Mouse (Mus musculus) heart, postnatal 0 days (tissue): ENCODE results near the gene Eif4g3. TPM values are rescaled to one million over a fixed set of nuclear protein-coding genes. Genes with fewer than 3 reads are reported as not detected.
A peak's percentile ranks its signal among the peaks of the same experiment; 100 is the strongest.

Experiments
- ATAC-seq: fragments of 200-750 bp; cut with Nextera tagmentation; 2 replicates; pipeline ENCODE4 v1.8.0; 2017; ENCODE audit warnings: low read depth, moderate number of reproducible peaks, moderate library complexity; ENCODE audit not compliant: insufficient read depth
- DNase-seq: peaks from one replicate; pipeline ENCODE4 v3.0.0-alpha.2; 2016; ENCODE audit warnings: low spot score
- H3K27ac ChIP-seq: fragments of 300-500 bp; sonication (generic); 2 replicates; pipeline ENCODE4 v1.5.1; 2014; ENCODE audit warnings: low read depth, mild to moderate bottlenecking
- H3K27me3 ChIP-seq: fragments of 300-500 bp; sonication (generic); 2 replicates; pipeline ENCODE4 v1.6.1; 2014; ENCODE audit warnings: low read length, mixed read lengths; ENCODE audit not compliant: control insufficient read depth, insufficient read depth
- H3K36me3 ChIP-seq: fragments of 300-500 bp; sonication (generic); replicated peaks from 2 replicates; pipeline ENCODE4 v1.6.1; 2014; ENCODE audit warnings: low read length, mixed read lengths; ENCODE audit not compliant: control insufficient read depth, insufficient read depth
- H3K4me1 ChIP-seq: fragments of 300-500 bp; sonication (generic); 2 replicates; pipeline ENCODE4 v1.6.1; 2014; ENCODE audit warnings: antibody characterized with exemption; ENCODE audit not compliant: control insufficient read depth, insufficient read depth
- H3K4me2 ChIP-seq: fragments of 300-500 bp; sonication (generic); 2 replicates; pipeline ENCODE4 v1.6.1; 2014; ENCODE audit warnings: low read depth, mild to moderate bottlenecking, low read length, moderate library complexity
- H3K4me3 ChIP-seq: fragments of 300-500 bp; sonication (generic); 2 replicates; pipeline ENCODE4 v1.5.1; 2014; ENCODE audit warnings: low read depth, low read length
- H3K9ac ChIP-seq: fragments of 300-500 bp; sonication (generic); replicated peaks from 2 replicates; pipeline ENCODE4 v1.6.1; 2014; ENCODE audit warnings: low read depth, low read length, mixed read lengths
- H3K9me3 ChIP-seq: fragments of 300-500 bp; sonication (generic); replicated peaks from 2 replicates; pipeline ENCODE4 v1.6.1; 2016; ENCODE audit warnings: low read length; ENCODE audit not compliant: control insufficient read depth
- CTCF ChIP-seq: IDR thresholded peaks from 2 replicates; pipeline ENCODE4 v1.5.1; 2016; ENCODE audit warnings: antibody characterized with exemption, control low read depth, low read depth
- EP300 ChIP-seq: IDR thresholded peaks from 2 replicates; pipeline ENCODE4 v1.6.1; 2016; ENCODE audit warnings: antibody characterized with exemption, low read depth
- WGBS: fragments of 180-500 bp; shearing (Covaris S2); extraction: QIAGEN DNeasy Blood & Tissue Kit; methylation state at CpG from one replicate; pipeline ENCODE4 v1.1.7; 2014; 5-methylcytosine and 5-hydroxymethylcytosine counted together
- polyA plus RNA-seq: library from polyadenylated mRNA; unstranded; fragments of >200 nt; fragmentation: Nextera tagmentation; extraction: Ambion mirVana; gene quantifications from 2 replicates; pipeline ENCODE4 v1.2.1, GENCODE M21; 2015
- total RNA-seq: library from RNA; depleted of rRNA; stranded (reverse); fragments of >200 nt; gene quantifications from 2 replicates; pipeline ENCODE4 v1.2.3, GENCODE M21; 2014; ENCODE audit warnings: low replicate concordance

The Eif4g3 gene
- total and polyA plus RNA-seq, 2 experiments from 2014 or later: 10.7 to 11.1 TPM

DNA sequence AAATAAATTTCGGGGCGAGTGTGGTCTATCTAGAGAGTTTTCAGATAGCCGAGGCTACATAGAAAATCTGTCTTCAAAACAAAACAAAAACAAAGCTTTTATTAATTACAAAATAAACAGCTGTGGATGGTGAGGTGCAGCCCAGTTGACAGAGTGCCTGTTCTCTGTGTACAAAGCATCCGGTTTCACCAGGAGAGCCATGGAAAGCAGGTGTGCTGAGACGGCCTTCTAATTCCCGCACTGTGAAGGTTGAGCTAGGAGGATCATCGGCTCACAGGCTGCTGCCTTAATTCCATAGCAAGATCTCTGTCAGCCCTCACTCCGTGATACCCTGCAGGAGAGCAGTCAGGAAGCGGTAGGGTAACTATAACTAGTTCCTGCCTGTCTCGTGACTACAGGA lies 109.0 kb downstream of the Eif4g3 start:
- Histone ChIP-seq H3K4me3 (no peak overlapping the region), H3K27me3 (no peaks in the 10 kb centered on the region), H3K4me2 (no peak overlapping the region), H3K9me3 (no peaks in the 10 kb centered on the region), H3K27ac (no peak overlapping the region), H3K4me1 (no peaks in the 10 kb centered on the region), H3K9ac (no peak overlapping the region), H3K36me3 (peaks cover 73% of the 10 kb centered on the region)
- no peak for TF ChIP-seq CTCF
- TF ChIP-seq EP300: no peak
- WGBS: 87% methylated on average over 10 of the region's 10 CpGs
- DNase-seq: no peak
- ATAC-seq: no peak

DNA sequence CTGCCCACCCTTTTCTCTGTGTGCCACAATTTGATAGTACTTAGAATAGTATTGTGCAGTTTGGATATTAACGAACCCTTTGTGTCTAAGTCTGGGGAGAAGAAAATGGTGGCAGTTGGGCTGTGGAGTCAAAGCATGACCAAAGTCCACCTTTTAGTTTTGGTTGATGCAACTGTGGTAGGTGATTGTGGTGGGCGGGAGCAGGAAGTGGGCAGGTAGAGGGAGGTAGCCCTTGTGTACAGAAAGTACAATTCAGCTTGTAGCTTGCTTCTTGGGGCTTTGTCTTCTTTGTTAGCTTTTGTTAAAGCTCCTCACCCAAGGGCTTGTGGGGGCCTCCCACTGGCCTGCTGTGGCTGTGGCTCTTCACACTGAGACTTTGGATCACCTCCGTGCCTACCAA lies 109.6 kb downstream of the Eif4g3 start:
- Histone ChIP-seq H3K36me3 (peaks cover 72% of the 10 kb centered on the region), H3K4me1 (no peaks in the 10 kb centered on the region), H3K4me2 (no peak overlapping the region), H3K27ac (no peak overlapping the region), H3K4me3 (no peak overlapping the region), H3K9ac (no peak overlapping the region), H3K9me3 (no peaks in the 10 kb centered on the region), H3K27me3 (no peaks in the 10 kb centered on the region)
- WGBS: 91% methylated on average over 3 of the region's 3 CpGs
- ATAC-seq (no peak), DNase-seq (no peak)
- TF ChIP-seq EP300: no peak
- no peak for TF ChIP-seq CTCF

DNA sequence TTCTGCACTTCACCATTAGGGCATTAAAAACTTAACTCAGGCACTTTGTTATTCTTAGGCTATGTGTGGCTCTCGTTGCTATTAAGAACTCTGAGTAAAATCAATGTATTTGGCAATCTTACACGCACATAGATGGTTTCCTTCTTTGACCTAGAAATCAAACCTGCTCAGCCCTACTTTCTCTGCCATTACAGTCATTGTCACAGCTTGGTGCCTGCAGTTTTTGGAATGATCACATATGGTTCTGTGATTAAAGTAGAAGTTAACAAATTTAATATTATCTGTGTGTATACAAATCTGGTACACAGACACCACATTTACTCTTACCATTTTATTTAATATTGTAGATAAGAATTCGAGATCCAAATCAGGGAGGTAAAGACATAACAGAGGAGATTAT lies 112.1 kb downstream of the Eif4g3 start:
- Histone ChIP-seq H3K27me3 (no peaks in the 10 kb centered on the region), H3K9ac (no peak overlapping the region), H3K4me2 (no peak overlapping the region), H3K4me1 (no peaks in the 10 kb centered on the region), H3K9me3 (no peaks in the 10 kb centered on the region), H3K36me3 (peaks cover 76% of the 10 kb centered on the region), H3K27ac (no peak overlapping the region), H3K4me3 (no peak overlapping the region)
- no peak for DNase-seq
- ATAC-seq: no peak
- TF ChIP-seq CTCF (no peak), EP300 (no peak)
- WGBS: 91% methylated on average over 3 of the region's 3 CpGs

DNA sequence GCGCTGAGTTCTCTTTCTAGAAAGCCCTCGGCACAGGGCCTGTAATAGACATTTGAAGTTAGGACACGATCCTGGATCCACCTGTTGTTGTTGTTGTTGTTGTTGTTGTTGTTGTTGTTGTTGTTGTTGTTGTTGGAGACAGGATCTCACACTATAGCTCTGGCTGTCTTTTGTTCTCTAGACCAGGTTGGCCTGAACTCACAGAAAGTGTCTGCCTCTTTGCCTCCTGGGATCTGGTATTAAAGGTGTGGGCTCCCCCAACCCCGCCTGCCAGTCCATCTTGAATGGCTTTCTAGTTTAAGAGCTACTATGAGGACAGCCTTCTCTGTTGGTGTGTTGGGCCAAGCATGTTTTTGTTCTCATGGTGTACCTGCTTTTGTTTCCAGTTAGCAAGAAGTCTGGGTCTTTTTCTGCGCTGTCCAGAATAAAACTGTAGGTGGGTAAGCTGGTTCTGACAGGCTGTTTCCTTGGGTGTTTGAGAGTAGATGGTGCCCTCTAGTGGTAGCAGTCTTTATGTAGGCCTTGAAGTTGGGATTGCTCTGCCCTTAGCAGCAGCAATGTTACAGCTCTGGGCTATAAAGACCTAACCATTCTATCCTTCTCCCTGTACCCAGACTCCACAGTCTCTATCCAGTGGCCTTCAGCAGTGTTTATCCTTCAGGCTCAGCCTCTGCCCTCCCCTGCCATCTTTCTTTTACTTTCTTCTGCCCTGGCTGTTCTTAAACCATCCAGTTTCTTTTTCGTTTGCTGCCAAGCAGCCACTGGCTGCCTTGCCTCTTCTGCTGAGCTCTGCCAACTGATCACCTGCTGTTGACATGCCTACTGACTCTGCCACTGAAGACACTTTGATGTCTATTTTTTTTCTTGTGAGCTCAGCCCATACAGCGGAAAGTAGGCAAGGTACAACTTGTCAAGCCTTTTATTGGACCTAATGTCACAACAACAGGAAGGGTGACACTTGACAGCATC lies 114.9 kb downstream of the Eif4g3 start:
- Histone ChIP-seq H3K9ac (no peak overlapping the region), H3K4me3 (no peak overlapping the region), H3K4me1 (no peaks in the 10 kb centered on the region), H3K36me3 (peaks cover 61% of the 10 kb centered on the region), H3K9me3 (no peaks in the 10 kb centered on the region), H3K27me3 (no peaks in the 10 kb centered on the region), H3K27ac (no peak overlapping the region), H3K4me2 (no peak overlapping the region)
- WGBS: 83% methylated on average over 7 of the region's 7 CpGs
- TF ChIP-seq EP300 (no peak), CTCF (peak; percentile 81)
- peak; percentile 81 for DNase-seq
- peak; percentile 74 for ATAC-seq

DNA sequence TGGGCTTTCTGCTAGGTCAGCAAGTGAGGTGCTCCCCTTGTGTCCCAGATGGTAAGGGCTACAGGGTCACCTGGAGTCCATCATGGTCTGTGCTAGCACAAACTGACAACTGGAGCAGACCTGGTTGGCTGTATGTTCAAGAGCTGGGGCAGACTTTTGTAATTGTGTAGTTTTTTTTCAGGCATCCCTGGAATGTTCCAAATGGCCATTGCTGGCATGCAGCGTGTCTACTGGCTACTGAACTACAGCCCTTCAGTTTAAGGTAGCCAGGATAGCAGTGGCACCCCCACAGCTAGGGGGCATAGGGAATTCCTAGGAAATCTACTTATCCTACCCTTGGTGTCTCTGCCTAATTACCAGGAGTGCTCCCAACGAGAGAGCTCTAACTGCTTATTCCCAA lies 115.7 kb downstream of the Eif4g3 start:
- TF ChIP-seq CTCF: no peak
- no peak for TF ChIP-seq EP300
- Histone ChIP-seq H3K9ac (no peak overlapping the region), H3K27me3 (no peaks in the 10 kb centered on the region), H3K4me2 (no peak overlapping the region), H3K36me3 (peaks cover 54% of the 10 kb centered on the region), H3K4me3 (no peak overlapping the region), H3K9me3 (no peaks in the 10 kb centered on the region), H3K4me1 (no peaks in the 10 kb centered on the region), H3K27ac (no peak overlapping the region)
- no peak for DNase-seq
- no peak for ATAC-seq
- WGBS: 63% methylated on average over 2 of the region's 2 CpGs
